Mouse (Mus musculus) limb, embryonic 15.5 days (tissue): ENCODE results near the gene Dlk1. TPM values are rescaled to one million over a fixed set of nuclear protein-coding genes. Genes with fewer than 3 reads are reported as not detected.
A peak's percentile ranks its signal among the peaks of the same experiment; 100 is the strongest.

Source experiments
- ATAC-seq: fragments of 200-750 bp; cut with Nextera tagmentation; 2 replicates; pipeline ENCODE4 v1.8.0; 2017; ENCODE audit warnings: low read depth, moderate TSS enrichment; ENCODE audit not compliant: insufficient number of reproducible peaks, low FRiP score, low TSS enrichment
- H3K27ac ChIP-seq: fragments of 300-500 bp; sonication (generic); 2 replicates; pipeline ENCODE4 v1.5.1; 2015; ENCODE audit warnings: moderate library complexity, mild to moderate bottlenecking, inconsistent platforms
- H3K27me3 ChIP-seq: fragments of 300-500 bp; sonication (generic); 2 replicates; pipeline ENCODE4 v1.6.1; 2015; ENCODE audit warnings: inconsistent platforms
- H3K36me3 ChIP-seq: fragments of 300-500 bp; sonication (generic); 2 replicates; pipeline ENCODE4 v1.6.1; 2015; ENCODE audit warnings: inconsistent platforms
- H3K4me1 ChIP-seq: fragments of 300-500 bp; sonication (generic); 2 replicates; pipeline ENCODE4 v1.6.1; 2015; ENCODE audit warnings: inconsistent platforms
- H3K4me2 ChIP-seq: fragments of 300-500 bp; sonication (generic); 2 replicates; pipeline ENCODE4 v1.6.1; 2015; ENCODE audit warnings: mild to moderate bottlenecking, inconsistent platforms
- H3K4me3 ChIP-seq: fragments of 300-500 bp; sonication (generic); 2 replicates; pipeline ENCODE4 v1.5.1; 2015; ENCODE audit warnings: mild to moderate bottlenecking, inconsistent platforms
- H3K9ac ChIP-seq: fragments of 300-500 bp; sonication (generic); 2 replicates; pipeline ENCODE4 v1.6.1; 2015; ENCODE audit warnings: inconsistent platforms
- H3K9me3 ChIP-seq: fragments of 300-500 bp; sonication (generic); 2 replicates; pipeline ENCODE4 v1.6.1; 2016; ENCODE audit warnings: inconsistent platforms
- WGBS: fragments of 180-500 bp; shearing (Covaris S2); methylation state at CpG from one replicate; pipeline ENCODE4 v1.1.7; 2015; 5-methylcytosine and 5-hydroxymethylcytosine counted together
- polyA plus RNA-seq: library from polyadenylated mRNA; unstranded; fragments of >200 nt; fragmentation: Nextera tagmentation; extraction: Ambion mirVana; gene quantifications from 2 replicates; pipeline ENCODE4 v1.2.1, GENCODE M21; 2015

Gene Dlk1
- polyA plus RNA-seq, result 599 and 855 TPM in 2 replicates

GRCm38 (mm10) chr12:109452592-109452991, at the start of gene Dlk1:
Gene Dlk1 (plus strand): TSS chr12:109452823.
- H3K9me3 ChIP-seq, result no peaks in the 10 kb centered on the region
- H3K9ac ChIP-seq, result peak within 1 kb of the TSS; percentile 71
- H3K4me3 ChIP-seq, result peak within 1 kb of the TSS; percentile 56
- no peak for ATAC-seq
- H3K27me3 ChIP-seq, result peaks cover 51% of the 10 kb centered on the region
- peak within 1 kb of the TSS; percentile 88 for H3K4me2 ChIP-seq
- no peaks in the 10 kb centered on the region for H3K36me3 ChIP-seq
- 7% methylated on average over 13 of the region's 13 CpGs for WGBS
- peak within 1 kb of the TSS; percentile 72 for H3K27ac ChIP-seq
- H3K4me1 ChIP-seq, result peaks cover 77% of the 10 kb centered on the region

- no peaks in the 10 kb centered on the region for H3K9me3 ChIP-seq
- no peak overlapping the region for H3K4me3 ChIP-seq
- H3K27me3 ChIP-seq, result no peaks in the 10 kb centered on the region
- WGBS, result 41% methylated on average over 5 of the region's 5 CpGs
- H3K36me3 ChIP-seq, result no peaks in the 10 kb centered on the region
- H3K4me2 ChIP-seq, result no peak overlapping the region
- H3K9ac ChIP-seq, result no peak overlapping the region
- H3K4me1 ChIP-seq, result peaks cover 72% of the 10 kb centered on the region
- ATAC-seq, result no peak
- H3K27ac ChIP-seq, result peak overlapping the region; percentile 85
These were observed 49.7 kb upstream of the Dlk1 start for GRCm38 (mm10) chr12:109402943-109403342.

GRCm38 (mm10) chr12:109403752-109404151, 48.9 kb upstream of the Dlk1 start:
- 55% methylated on average over 9 of the region's 9 CpGs for whole genome bisulfite sequencing
- Histone ChIP-seq H3K27me3 (no peaks in the 10 kb centered on the region), H3K4me2 (no peak overlapping the region), H3K9ac (no peak overlapping the region), H3K4me1 (peaks cover 77% of the 10 kb centered on the region), H3K4me3 (no peak overlapping the region), H3K9me3 (no peaks in the 10 kb centered on the region), H3K27ac (no peak overlapping the region), H3K36me3 (no peaks in the 10 kb centered on the region)
- no peak for ATAC-seq

GRCm38 (mm10) chr12:109406018-109406417, 46.6 kb upstream of the Dlk1 start:
- no peaks in the 10 kb centered on the region for H3K36me3 ChIP-seq
- no peak overlapping the region for H3K4me2 ChIP-seq
- no peak overlapping the region for H3K9ac ChIP-seq
- ATAC-seq, result no peak
- 36% methylated on average over 3 of the region's 3 CpGs for WGBS
- no peak overlapping the region for H3K4me3 ChIP-seq
- peaks cover 75% of the 10 kb centered on the region for H3K4me1 ChIP-seq
- no peaks in the 10 kb centered on the region for H3K27me3 ChIP-seq
- H3K9me3 ChIP-seq, result no peaks in the 10 kb centered on the region
- no peak overlapping the region; the same call in 1 of the 2 replicates for H3K27ac ChIP-seq

- H3K9ac ChIP-seq, result no peak overlapping the region
- H3K27me3 ChIP-seq, result no peaks in the 10 kb centered on the region
- peaks cover 74% of the 10 kb centered on the region for H3K4me1 ChIP-seq
- no peaks in the 10 kb centered on the region for H3K36me3 ChIP-seq
- H3K4me3 ChIP-seq, result no peak overlapping the region
- H3K4me2 ChIP-seq, result no peak overlapping the region
- H3K9me3 ChIP-seq, result no peaks in the 10 kb centered on the region
- 37% methylated on average over 11 of the region's 11 CpGs for WGBS
- no peak for ATAC-seq
- H3K27ac ChIP-seq, result peak overlapping the region; percentile 91
These were observed 41.9 kb upstream of the Dlk1 start for GRCm38 (mm10) chr12:109410723-109411122.

- Histone ChIP-seq H3K4me1 (peaks cover 72% of the 10 kb centered on the region), H3K4me3 (no peak overlapping the region), H3K36me3 (no peaks in the 10 kb centered on the region), H3K4me2 (no peak overlapping the region), H3K9me3 (no peaks in the 10 kb centered on the region), H3K27ac (peak overlapping the region; percentile 91), H3K9ac (no peak overlapping the region), H3K27me3 (no peaks in the 10 kb centered on the region)
- WGBS, result 41% methylated on average over 9 of the region's 9 CpGs
- ATAC-seq, result no peak
These were observed 41.2 kb upstream of the Dlk1 start for GRCm38 (mm10) chr12:109411172-109412070.

GRCm38 (mm10) chr12:109412071-109412440, 40.6 kb upstream of the Dlk1 start:
- Histone ChIP-seq H3K27me3 (no peaks in the 10 kb centered on the region), H3K4me2 (no peak overlapping the region), H3K9me3 (no peaks in the 10 kb centered on the region), H3K36me3 (no peaks in the 10 kb centered on the region), H3K4me3 (no peak overlapping the region), H3K27ac (peak overlapping the region; percentile 91), H3K4me1 (peaks cover 77% of the 10 kb centered on the region), H3K9ac (no peak overlapping the region)
- ATAC-seq, result no peak
- 38% methylated on average over 8 of the region's 8 CpGs for WGBS

GRCm38 (mm10) chr12:109412675-109413074, 39.9 kb upstream of the Dlk1 start:
- Histone ChIP-seq H3K27me3 (no peaks in the 10 kb centered on the region), H3K4me2 (no peak overlapping the region), H3K9me3 (no peaks in the 10 kb centered on the region), H3K4me1 (peaks cover 77% of the 10 kb centered on the region), H3K9ac (no peak overlapping the region), H3K4me3 (no peak overlapping the region), H3K27ac (peak overlapping the region; percentile 91), H3K36me3 (no peaks in the 10 kb centered on the region)
- ATAC-seq, result peak; percentile 66; the same call in 1 of the 2 replicates
- WGBS, result 12% methylated on average over 5 of the region's 5 CpGs

GRCm38 (mm10) chr12:109413321-109413720, 39.3 kb upstream of the Dlk1 start:
- H3K9ac ChIP-seq, result no peak overlapping the region
- H3K36me3 ChIP-seq, result no peaks in the 10 kb centered on the region
- peaks cover 78% of the 10 kb centered on the region for H3K4me1 ChIP-seq
- H3K9me3 ChIP-seq, result no peaks in the 10 kb centered on the region
- ATAC-seq, result no peak
- H3K27me3 ChIP-seq, result no peaks in the 10 kb centered on the region
- WGBS, result 42% methylated on average over 4 of the region's 4 CpGs
- H3K4me2 ChIP-seq, result no peak overlapping the region
- H3K27ac ChIP-seq, result peak overlapping the region; percentile 91
- H3K4me3 ChIP-seq, result no peak overlapping the region

- 75% methylated on average over 5 of the region's 5 CpGs for WGBS
- no peaks in the 10 kb centered on the region for H3K27me3 ChIP-seq
- H3K4me3 ChIP-seq, result no peak overlapping the region
- H3K4me1 ChIP-seq, result peaks cover 69% of the 10 kb centered on the region
- no peaks in the 10 kb centered on the region for H3K36me3 ChIP-seq
- no peak overlapping the region for H3K4me2 ChIP-seq
- ATAC-seq, result no peak
- H3K9ac ChIP-seq, result no peak overlapping the region
- H3K9me3 ChIP-seq, result no peaks in the 10 kb centered on the region
- peak overlapping the region; percentile 92 for H3K27ac ChIP-seq
These were observed 35.9 kb upstream of the Dlk1 start for GRCm38 (mm10) chr12:109416681-109417080.

- H3K4me3 ChIP-seq, result no peak overlapping the region
- H3K27me3 ChIP-seq, result no peaks in the 10 kb centered on the region
- no peak overlapping the region; the same call in 1 of the 2 replicates for H3K4me2 ChIP-seq
- H3K36me3 ChIP-seq, result no peaks in the 10 kb centered on the region
- peak overlapping the region; percentile 92 for H3K27ac ChIP-seq
- no peak overlapping the region for H3K9ac ChIP-seq
- peaks cover 60% of the 10 kb centered on the region for H3K4me1 ChIP-seq
- peak; percentile 87 for ATAC-seq
- WGBS, result 19% methylated on average over 14 of the region's 14 CpGs
- no peaks in the 10 kb centered on the region for H3K9me3 ChIP-seq
These were observed 35.0 kb upstream of the Dlk1 start for GRCm38 (mm10) chr12:109417476-109418201.

- H3K27me3 ChIP-seq, result no peaks in the 10 kb centered on the region
- H3K36me3 ChIP-seq, result no peaks in the 10 kb centered on the region
- H3K4me3 ChIP-seq, result no peak overlapping the region
- no peak overlapping the region for H3K27ac ChIP-seq
- H3K4me1 ChIP-seq, result peaks cover 56% of the 10 kb centered on the region
- no peak for ATAC-seq
- WGBS, result 55% methylated on average over 12 of the region's 12 CpGs
- no peak overlapping the region for H3K9ac ChIP-seq
- H3K9me3 ChIP-seq, result no peaks in the 10 kb centered on the region
- H3K4me2 ChIP-seq, result no peak overlapping the region
These were observed 32.6 kb upstream of the Dlk1 start for GRCm38 (mm10) chr12:109420006-109420405.
